Mouse (Mus musculus): ENCODE measurements around the gene Utp14b. TPM values are rescaled to one million over a fixed set of nuclear protein-coding genes. Genes with fewer than 3 reads are reported as not detected.

Gene Utp14b
- total RNA-seq, 2 experiments from 2014 or later, result 14.1 to 16.4 TPM

DNA sequence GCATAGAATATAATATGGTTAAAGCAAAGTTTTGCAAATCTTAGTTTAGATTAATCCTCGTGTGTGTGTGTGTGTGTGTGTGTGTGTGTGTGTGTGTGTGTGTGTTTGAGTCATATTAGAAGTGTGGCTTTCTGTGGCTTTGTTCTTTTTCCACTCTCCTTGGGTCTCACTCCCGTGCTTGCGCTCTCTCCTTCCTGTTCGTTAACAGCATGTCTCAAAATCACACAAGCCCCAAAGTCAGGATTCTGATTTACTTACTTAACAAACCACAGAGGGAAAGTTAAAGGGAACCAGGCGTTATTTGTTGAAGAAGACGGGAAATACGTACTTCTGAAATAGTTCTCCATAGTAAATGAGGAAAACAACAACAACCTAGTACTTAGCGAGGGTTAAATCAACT is 26.3 kb downstream of the Utp14b start:
- DNase-seq, result no peak
- intact Hi-C loops (cut with DNase I), result no loop called here

DNA sequence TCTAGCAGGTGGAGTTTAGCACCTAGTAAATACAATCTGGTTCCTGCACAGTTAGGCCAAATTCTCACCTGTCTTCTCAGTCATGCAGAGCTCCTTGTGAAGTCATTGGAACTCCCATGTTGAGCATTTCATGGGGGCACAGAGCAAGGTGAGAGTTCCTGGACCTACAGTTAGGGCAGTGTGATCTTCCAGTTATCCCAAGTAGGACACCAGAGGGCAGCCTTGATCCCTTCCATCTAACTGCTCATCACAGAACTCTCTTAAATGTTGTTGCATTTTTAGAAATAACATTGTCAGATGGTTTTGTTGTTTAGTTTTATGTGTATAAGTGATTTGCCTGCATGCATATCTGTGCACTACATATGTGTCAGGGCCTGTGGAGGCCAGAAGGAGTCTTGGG is 29.0 kb downstream of the Utp14b start:
- no peak for DNase-seq
- intact Hi-C loops (cut with DNase I), result no loop called here

DNA sequence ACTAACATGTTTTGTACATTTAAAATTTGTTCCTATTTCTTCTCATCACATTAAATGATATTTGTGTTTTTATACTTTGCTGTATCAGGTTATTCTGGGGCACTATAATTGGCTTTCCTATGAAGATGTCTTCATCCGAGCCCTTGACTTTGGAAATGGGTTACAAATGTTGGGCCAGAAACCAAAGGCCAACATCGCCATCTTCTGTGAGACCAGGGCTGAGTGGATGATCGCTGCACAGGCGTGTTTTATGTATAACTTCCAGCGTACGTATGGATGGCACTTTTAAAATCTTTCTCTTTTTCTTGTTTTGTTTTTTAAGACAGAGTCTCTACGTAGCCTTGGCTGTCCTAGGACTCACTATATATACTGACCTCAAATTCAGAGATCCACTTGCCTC is 30.3 kb downstream of the Utp14b start:
- intact Hi-C loops (cut with DNase I), result no loop called here
- DNase-seq, result no peak

GRCm38 (mm10) chr1:78694503-78695258 is 36.8 kb downstream of the Utp14b start:
- DNase-seq, result no peak
- intact Hi-C loops (cut with DNase I), result no loop called here

GRCm38 (mm10) chr1:78696305-78696704 is 38.5 kb downstream of the Utp14b start:
- intact Hi-C loops (cut with DNase I), result no loop called here
- DNase-seq, result no peak

- no peak for DNase-seq
- intact Hi-C loops (cut with DNase I), result no loop called here
Measured at GRCm38 (mm10) chr1:78696903-78697302, 39.1 kb downstream of the Utp14b start.

DNA sequence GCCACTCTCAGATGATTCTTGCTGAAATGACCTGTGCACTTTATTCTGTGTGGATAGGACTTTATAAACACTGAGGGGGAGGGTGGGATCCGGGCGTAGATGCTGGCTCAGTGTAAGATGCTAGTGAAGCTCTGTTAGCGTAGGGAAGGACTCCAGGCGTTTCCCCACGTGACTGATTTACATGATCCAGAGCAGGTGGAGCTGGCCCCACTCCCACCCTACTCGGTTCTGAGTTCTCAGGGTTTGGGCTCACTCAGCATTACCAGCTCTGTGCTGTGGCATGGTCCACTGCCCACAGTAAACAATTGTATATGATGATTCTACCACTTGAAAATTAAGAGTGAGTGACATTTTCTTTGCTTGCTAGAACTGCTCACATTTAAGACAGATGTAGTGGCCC is 40.3 kb downstream of the Utp14b start:
- no peak for DNase-seq

GRCm38 (mm10) chr1:78701740-78702139 is 43.9 kb downstream of the Utp14b start:
- no peak for DNase-seq
- intact Hi-C loops (cut with DNase I), result no loop called here

More for the DNA sequence above, 40.3 kb downstream of the Utp14b start:
- intact Hi-C loops (cut with DNase I), result no loop called here

- intact Hi-C loops (cut with DNase I), result no loop called here
- DNase-seq, result no peak
Measured at GRCm38 (mm10) chr1:78702282-78702963, 44.6 kb downstream of the Utp14b start.

DNA sequence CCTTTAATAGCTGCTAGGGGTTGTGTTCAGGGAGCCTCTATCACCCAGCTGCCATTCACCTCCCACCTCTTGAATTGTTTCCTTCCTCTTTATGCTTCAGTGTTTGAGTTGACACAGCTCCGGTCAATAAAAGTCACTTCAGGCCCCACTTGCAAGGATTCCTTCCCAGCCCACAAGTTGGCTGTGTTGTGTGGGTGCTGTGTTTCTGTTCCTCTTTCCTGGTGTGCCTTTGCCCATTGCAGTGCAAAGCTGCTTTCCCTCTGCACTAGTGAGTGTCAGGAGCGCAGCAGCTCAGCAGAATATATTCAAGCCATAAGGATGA is 45.1 kb downstream of the Utp14b start:
- no peak for DNase-seq
- intact Hi-C loops (cut with DNase I), result no loop called here

DNA sequence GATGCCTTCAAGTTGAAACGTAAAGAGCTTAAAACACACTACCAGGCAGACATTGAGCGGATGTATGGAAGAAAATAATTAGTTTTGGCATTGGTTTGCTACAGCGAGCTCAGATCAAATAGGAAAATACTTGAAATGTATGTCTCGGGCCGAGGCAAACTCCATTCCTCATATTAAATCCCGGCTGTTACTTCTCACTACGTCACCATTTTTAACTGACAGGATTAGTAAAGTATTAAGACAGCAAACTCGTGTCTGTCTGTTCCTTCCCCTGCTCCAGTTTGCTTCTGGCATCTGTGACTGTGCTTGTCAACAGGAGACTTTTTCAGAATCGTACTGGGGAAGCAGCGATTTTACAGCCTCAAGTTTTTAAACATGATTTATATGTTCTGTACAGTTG is 48.5 kb downstream of the Utp14b start:
- intact Hi-C loops (cut with DNase I), result no loop called here
- no peak for DNase-seq

DNA sequence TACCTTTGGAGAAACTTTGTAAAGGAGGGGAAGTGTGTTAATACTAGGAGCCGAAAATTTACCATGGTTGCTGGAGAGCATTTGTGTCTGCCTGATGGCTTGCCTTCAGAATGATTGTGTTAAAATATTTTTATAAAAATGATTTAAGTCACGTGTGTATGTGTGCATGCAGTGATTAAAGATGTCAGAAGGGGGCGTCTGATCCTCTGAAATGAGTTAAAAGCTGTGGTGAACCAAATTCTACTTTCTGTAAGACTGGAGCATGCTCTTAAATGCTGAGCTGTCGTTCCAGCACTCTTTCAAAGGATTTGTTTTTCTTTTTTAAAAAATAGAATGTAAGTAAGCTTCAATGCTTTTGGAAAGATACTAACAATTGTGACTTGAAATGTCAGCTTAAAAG is 49.4 kb downstream of the Utp14b start:
- intact Hi-C loops (cut with DNase I), result no loop called here
- peak; percentile 13 for DNase-seq

GRCm38 (mm10) chr1:78710026-78710425 is 52.2 kb downstream of the Utp14b start:
- intact Hi-C loops (cut with DNase I), result no loop called here
- no peak for DNase-seq

DNA sequence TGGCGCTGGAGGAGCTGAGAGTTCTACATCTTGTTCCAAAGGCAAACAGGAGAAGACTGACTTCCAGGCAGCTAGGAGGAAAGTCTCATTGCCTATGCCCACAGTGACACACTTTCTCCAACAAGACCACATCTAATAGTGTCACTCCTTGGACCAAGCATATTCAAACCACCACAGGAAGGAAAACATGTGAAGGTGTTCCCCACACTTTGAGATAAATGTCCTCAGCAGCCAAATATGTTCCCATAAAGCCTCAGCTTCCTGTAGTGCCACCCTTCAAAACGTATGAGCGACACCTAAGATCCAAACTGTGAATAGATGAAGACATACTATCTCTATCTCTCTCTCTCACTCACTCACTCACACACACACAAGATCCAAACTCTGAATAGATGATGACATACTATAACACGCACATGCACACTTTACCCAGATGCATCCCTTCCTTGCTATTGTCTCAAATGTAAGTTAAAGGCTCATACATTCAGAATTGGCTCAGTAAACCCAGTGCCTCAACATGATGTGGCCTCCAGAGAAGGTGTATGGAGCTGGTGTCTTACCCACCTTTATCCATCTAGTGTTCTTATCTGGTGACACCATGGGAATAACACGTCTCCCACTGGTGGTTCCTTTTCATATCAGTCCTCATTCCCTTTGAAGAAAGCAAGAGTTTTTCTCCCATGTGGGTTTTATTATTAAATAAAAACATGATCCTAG is 52.9 kb downstream of the Utp14b start:
- intact Hi-C loops (cut with DNase I), result no loop called here
- DNase-seq, result no peak

Other genes starting within 250 kb of the Utp14b start
- gene Farsb, start 169.1 kb upstream of the Utp14b start, total RNA-seq (2021), result 10 to 100 TPM; 90.1 to 94.8 TPM
- not detected for gene Mogat1, start 147.0 kb upstream of the Utp14b start, total RNA-seq (2021)
- gene BC035947, start 145.9 kb upstream of the Utp14b start, total RNA-seq (2021), result under 1 TPM; 0.22 to 0.32 TPM
- gene Acsl3, start 213 bp upstream of the Utp14b start, total RNA-seq (2021), result 10 to 100 TPM; 88.4 to 96.8 TPM
- 1 to 10 TPM in 1 of 2 experiments, under 1 TPM in 1; 0.95 to 1.1 TPM for gene Kcne4, start 158.7 kb downstream of the Utp14b start, total RNA-seq (2021)

Measured in left cerebral cortex, postnatal 4 days (tissue).